Mouse (Mus musculus) neural tube, embryonic 12.5 days (tissue): Measurements from ENCODE around the gene Polr2l. TPM values are rescaled to one million over a fixed set of nuclear protein-coding genes. Genes with fewer than 3 reads are reported as not detected.

Experiments
- ATAC-seq: fragments of 200-750 bp; cut with Nextera tagmentation; 2 replicates; pipeline ENCODE4 v1.8.0; 2017; ENCODE audit warnings: low read depth, mild to moderate bottlenecking, moderate TSS enrichment, moderate library complexity; ENCODE audit not compliant: low FRiP score
- H3K27ac ChIP-seq: fragments of 300-500 bp; sonication (generic); 2 replicates; pipeline ENCODE4 v1.5.1; 2016
- H3K27me3 ChIP-seq: fragments of 300-500 bp; sonication (generic); replicated peaks from 2 replicates; pipeline ENCODE4 v1.6.1; 2016; ENCODE audit warnings: mild to moderate bottlenecking
- H3K36me3 ChIP-seq: fragments of 300-500 bp; sonication (generic); 2 replicates; pipeline ENCODE4 v1.6.1; 2016; ENCODE audit warnings: mild to moderate bottlenecking
- H3K4me1 ChIP-seq: fragments of 300-500 bp; sonication (generic); 2 replicates; pipeline ENCODE4 v1.6.1; 2016
- H3K4me2 ChIP-seq: fragments of 300-500 bp; sonication (generic); replicated peaks from 2 replicates; pipeline ENCODE4 v1.6.1; 2016; ENCODE audit warnings: mild to moderate bottlenecking
- H3K4me3 ChIP-seq: fragments of 300-500 bp; sonication (generic); 2 replicates; pipeline ENCODE4 v1.5.1; 2016
- H3K9ac ChIP-seq: fragments of 300-500 bp; sonication (generic); 2 replicates; pipeline ENCODE4 v1.6.1; 2016; ENCODE audit warnings: mild to moderate bottlenecking
- H3K9me3 ChIP-seq: fragments of 300-500 bp; sonication (generic); 2 replicates; pipeline ENCODE4 v1.6.1; 2016; ENCODE audit warnings: mild to moderate bottlenecking
- WGBS: fragments of 180-500 bp; shearing (Covaris S2); methylation state at CpG from one replicate; pipeline ENCODE4 v1.1.7; 2016; 5-methylcytosine and 5-hydroxymethylcytosine counted together
- polyA plus RNA-seq: library from polyadenylated mRNA; unstranded; fragments of >200 nt; fragmentation: Nextera tagmentation; extraction: Ambion mirVana; gene quantifications from 2 replicates; pipeline ENCODE4 v1.2.1, GENCODE M21; 2016

The Polr2l gene
- polyA plus RNA-seq, 1 experiment from 2014 or later, result 73.5 TPM

GRCm38 (mm10) chr7:141432186-141432611 lies 42.7 kb downstream of the Polr2l start:
- 81% methylated on average over 8 of the region's 8 CpGs for WGBS
- H3K9ac ChIP-seq, result no peak overlapping the region

GRCm38 (mm10) chr7:141431434-141432185 lies 43.3 kb downstream of the Polr2l start:
- 93% methylated on average over 19 of the region's 19 CpGs for WGBS
- no peaks in the 10 kb centered on the region for H3K27me3 ChIP-seq
- 0 out of 2 replicates have a peak overlapping the region, but pooled peaks have one; percentile 9 for H3K9ac ChIP-seq
- peaks cover 57% of the 10 kb centered on the region for H3K4me1 ChIP-seq
- H3K4me3 ChIP-seq, result no peak overlapping the region
- H3K36me3 ChIP-seq, result peaks cover 42% of the 10 kb centered on the region
- no peaks in the 10 kb centered on the region for H3K9me3 ChIP-seq
- no peak overlapping the region for H3K4me2 ChIP-seq
- no peak for ATAC-seq
- H3K27ac ChIP-seq, result no peak overlapping the region

More at GRCm38 (mm10) chr7:141432186-141432611, 42.7 kb downstream of the Polr2l start:
- Histone ChIP-seq H3K4me1 (peaks cover 63% of the 10 kb centered on the region), H3K4me3 (no peak overlapping the region), H3K9me3 (no peaks in the 10 kb centered on the region), H3K27ac (no peak overlapping the region), H3K27me3 (no peaks in the 10 kb centered on the region), H3K36me3 (peaks cover 38% of the 10 kb centered on the region), H3K4me2 (no peak overlapping the region)
- no peak for ATAC-seq

GRCm38 (mm10) chr7:141430585-141431240 lies 44.2 kb downstream of the Polr2l start:
- Histone ChIP-seq H3K4me2 (no peak overlapping the region), H3K27ac (no peak overlapping the region), H3K27me3 (no peaks in the 10 kb centered on the region; the same call in 1 of the 2 replicates), H3K36me3 (peaks cover 42% of the 10 kb centered on the region), H3K9ac (no peak overlapping the region), H3K9me3 (no peaks in the 10 kb centered on the region), H3K4me3 (no peak overlapping the region), H3K4me1 (peaks cover 48% of the 10 kb centered on the region)
- no peak for ATAC-seq
- WGBS, result 95% methylated on average over 9 of the region's 9 CpGs

- peaks cover 41% of the 10 kb centered on the region for H3K4me1 ChIP-seq
- H3K4me3 ChIP-seq, result no peak overlapping the region
- WGBS, result 62% methylated on average over 9 of the region's 9 CpGs
- no peaks in the 10 kb centered on the region for H3K9me3 ChIP-seq
- 0 out of 2 replicates have a peak overlapping the region, but pooled peaks have one; percentile 17 for H3K9ac ChIP-seq
- no peak for ATAC-seq
- H3K4me2 ChIP-seq, result peak overlapping the region; percentile 66
- H3K27ac ChIP-seq, result peak overlapping the region; percentile 26; the same call in 1 of the 2 replicates
- no peaks in the 10 kb centered on the region; the same call in 1 of the 2 replicates for H3K27me3 ChIP-seq
- H3K36me3 ChIP-seq, result peaks cover 42% of the 10 kb centered on the region
Observed at GRCm38 (mm10) chr7:141429840-141430584, 44.9 kb downstream of the Polr2l start.

GRCm38 (mm10) chr7:141429310-141429709 lies 45.6 kb downstream of the Polr2l start, which contains the start of gene Cend1:
TSS of gene Cend1 (minus strand) at chr7:141429491.
- Histone ChIP-seq H3K36me3 (peaks cover 42% of the 10 kb centered on the region), H3K27ac (peak within 1 kb of the TSS; percentile 26; the same call in 1 of the 2 replicates), H3K27me3 (no peaks in the 10 kb centered on the region; the same call in 1 of the 2 replicates), H3K4me3 (peak within 1 kb of the TSS; percentile 43), H3K4me2 (peak within 1 kb of the TSS; percentile 66), H3K9ac (peak within 1 kb of the TSS; percentile 64), H3K9me3 (no peaks in the 10 kb centered on the region), H3K4me1 (peaks cover 34% of the 10 kb centered on the region)
- WGBS, result 4% methylated on average over 19 of the region's 19 CpGs
- ATAC-seq, result peak; percentile 70

- Histone ChIP-seq H3K4me1 (peaks cover 28% of the 10 kb centered on the region), H3K9ac (peak overlapping the region; percentile 64), H3K4me2 (peak overlapping the region; percentile 66), H3K36me3 (peaks cover 40% of the 10 kb centered on the region), H3K27me3 (no peaks in the 10 kb centered on the region; the same call in 1 of the 2 replicates), H3K9me3 (no peaks in the 10 kb centered on the region), H3K4me3 (peak overlapping the region; percentile 43), H3K27ac (no peak overlapping the region)
- ATAC-seq, result no peak
- WGBS, result 55% methylated on average over 5 of the region's 5 CpGs
Observed at GRCm38 (mm10) chr7:141428701-141429100, 46.2 kb downstream of the Polr2l start.

GRCm38 (mm10) chr7:141426948-141427730 lies 47.8 kb downstream of the Polr2l start:
- 82% methylated on average over 12 of the region's 12 CpGs for WGBS
- Histone ChIP-seq H3K9ac (no peak overlapping the region), H3K9me3 (no peaks in the 10 kb centered on the region)

GRCm38 (mm10) chr7:141423811-141424210 lies 51.1 kb downstream of the Polr2l start:
- Histone ChIP-seq H3K9me3 (no peaks in the 10 kb centered on the region), H3K9ac (no peak overlapping the region), H3K27me3 (no peaks in the 10 kb centered on the region; the same call in 1 of the 2 replicates), H3K4me1 (peaks cover 6% of the 10 kb centered on the region), H3K36me3 (peaks cover 6% of the 10 kb centered on the region), H3K4me3 (no peak overlapping the region), H3K4me2 (no peak overlapping the region), H3K27ac (no peak overlapping the region)
- WGBS, result 79% methylated on average over 4 of the region's 4 CpGs
- ATAC-seq, result no peak

More at GRCm38 (mm10) chr7:141426948-141427730, 47.8 kb downstream of the Polr2l start:
- no peak for ATAC-seq
- H3K27ac ChIP-seq, result no peak overlapping the region
- no peak overlapping the region for H3K4me2 ChIP-seq
- peaks cover 27% of the 10 kb centered on the region for H3K36me3 ChIP-seq
- peaks cover 22% of the 10 kb centered on the region for H3K4me1 ChIP-seq
- no peak overlapping the region for H3K4me3 ChIP-seq
- H3K27me3 ChIP-seq, result no peaks in the 10 kb centered on the region; the same call in 1 of the 2 replicates

Other genes with a start within 250 kb of the Polr2l start
- gene Phrf1, start 246.3 kb downstream of the Polr2l start, polyA plus RNA-seq, result 88.0 and 92.7 TPM in 2 replicates
- 1.0 and 1.7 TPM in 2 replicates for gene Irf7, start 208.7 kb downstream of the Polr2l start, polyA plus RNA-seq
- gene Cdhr5, start 198.3 kb downstream of the Polr2l start, polyA plus RNA-seq, result not detected in 2 replicates
- 4.5 and 7.1 TPM in 2 replicates for gene Sct, start 196.0 kb downstream of the Polr2l start, polyA plus RNA-seq
- 0.82 and 0.94 TPM in 2 replicates for gene Drd4, start 183.1 kb downstream of the Polr2l start, polyA plus RNA-seq
- 98.9 and 108 TPM in 2 replicates for gene Deaf1, start 147.4 kb downstream of the Polr2l start, polyA plus RNA-seq
- gene Tmem80, start 147.4 kb downstream of the Polr2l start, polyA plus RNA-seq, result 60.9 and 62.5 TPM in 2 replicates
- 1.0 and 1.1 TPM in 2 replicates for gene Eps8l2, start 136.3 kb downstream of the Polr2l start, polyA plus RNA-seq
- 366 and 377 TPM in 2 replicates for gene Taldo1, start 82.9 kb downstream of the Polr2l start, polyA plus RNA-seq
- 50.5 and 51.5 TPM in 2 replicates for gene Gatd1, start 61.0 kb downstream of the Polr2l start, polyA plus RNA-seq
- 44.4 and 55.1 TPM in 2 replicates for gene Cend1, start 45.6 kb downstream of the Polr2l start, polyA plus RNA-seq
- 57.6 and 57.7 TPM in 2 replicates for gene Slc25a22, start 37.2 kb downstream of the Polr2l start, polyA plus RNA-seq
- 8.4 and 9.8 TPM in 2 replicates for gene Pidd1, start 31.1 kb downstream of the Polr2l start, polyA plus RNA-seq
- gene Rplp2, start 27.8 kb downstream of the Polr2l start, polyA plus RNA-seq, result 803 and 881 TPM in 2 replicates
- gene Pnpla2, start 19.9 kb downstream of the Polr2l start, polyA plus RNA-seq, result 15.8 and 16.5 TPM in 2 replicates
- gene Cracr2b, start 14.0 kb downstream of the Polr2l start, polyA plus RNA-seq, result 6.7 and 7.6 TPM in 2 replicates
- gene Cd151, start 7.7 kb downstream of the Polr2l start, polyA plus RNA-seq, result 20.6 and 22.7 TPM in 2 replicates
- gene Tspan4, start 108 bp upstream of the Polr2l start, polyA plus RNA-seq, result 34.2 and 37.1 TPM in 2 replicates
- 31.7 and 33.7 TPM in 2 replicates for gene Chid1, start 64.7 kb upstream of the Polr2l start, polyA plus RNA-seq
- 111 and 117 TPM in 2 replicates for gene Ap2a2, start 87.0 kb upstream of the Polr2l start, polyA plus RNA-seq
- gene Muc6, start 180.2 kb upstream of the Polr2l start, polyA plus RNA-seq, result 0.20 and 0.23 TPM in 2 replicates
- gene Muc2, start 215.2 kb upstream of the Polr2l start, polyA plus RNA-seq, result 0.23 and 0.27 TPM in 2 replicates